Mouse (Mus musculus) retina, adult 2 months (tissue): ENCODE measurements around the gene Polr3c.
"Not testable (repeated sequence)": the region's sequence is repeated elsewhere in the genome, so short reads cannot be mapped to it uniquely, and the experiment has no call there.

Source experiments
- DNase-seq: peaks from one replicate; pipeline ENCODE4 v3.0.0-alpha.2; 2012; ENCODE audit warnings: low read depth, low spot score

Gene Polr3c

DNA sequence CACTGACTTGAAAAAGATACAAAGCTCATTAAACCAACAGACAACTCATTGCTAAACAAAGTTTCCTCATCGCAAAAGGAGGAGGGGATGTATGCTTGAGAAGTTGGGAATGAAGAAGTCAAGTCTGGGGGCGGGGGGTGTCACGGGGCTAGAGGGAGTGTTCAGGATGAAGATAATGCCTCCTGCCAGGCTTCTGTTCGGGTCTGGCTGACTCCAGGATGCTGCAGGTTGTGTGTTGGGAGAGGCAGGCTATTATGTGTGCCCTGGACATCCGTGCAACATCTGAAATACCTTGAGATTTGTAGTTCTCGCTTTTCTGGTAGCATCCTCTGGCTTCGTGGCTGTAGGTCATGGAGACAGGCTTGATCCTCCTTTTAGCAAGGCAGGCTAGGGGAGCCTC is 49.0 kb downstream of the Polr3c start:
- DNase-seq, result no peak

GRCm38 (mm10) chr3:96675690-96676089 is 51.7 kb downstream of the Polr3c start:
- no peak for DNase-seq

DNA sequence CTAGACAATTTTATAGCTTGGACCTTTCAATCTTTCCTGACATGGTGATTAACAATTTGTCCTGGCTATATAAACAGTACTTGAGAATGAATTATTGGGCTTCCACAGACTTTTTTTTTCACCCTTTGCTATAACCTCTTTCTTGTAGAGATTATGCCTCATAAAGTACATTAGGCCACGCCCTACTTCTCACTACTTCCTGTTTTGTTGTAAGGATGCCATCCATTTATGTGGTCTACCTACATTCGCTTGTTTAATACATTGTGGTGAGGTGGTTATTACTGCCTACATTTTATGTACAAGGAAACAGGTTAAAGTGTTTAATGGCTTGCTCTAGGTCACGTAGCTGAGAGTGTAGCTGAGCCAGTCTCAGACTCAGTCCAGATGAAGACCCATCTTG is 52.3 kb downstream of the Polr3c start:
- no peak for DNase-seq

DNA sequence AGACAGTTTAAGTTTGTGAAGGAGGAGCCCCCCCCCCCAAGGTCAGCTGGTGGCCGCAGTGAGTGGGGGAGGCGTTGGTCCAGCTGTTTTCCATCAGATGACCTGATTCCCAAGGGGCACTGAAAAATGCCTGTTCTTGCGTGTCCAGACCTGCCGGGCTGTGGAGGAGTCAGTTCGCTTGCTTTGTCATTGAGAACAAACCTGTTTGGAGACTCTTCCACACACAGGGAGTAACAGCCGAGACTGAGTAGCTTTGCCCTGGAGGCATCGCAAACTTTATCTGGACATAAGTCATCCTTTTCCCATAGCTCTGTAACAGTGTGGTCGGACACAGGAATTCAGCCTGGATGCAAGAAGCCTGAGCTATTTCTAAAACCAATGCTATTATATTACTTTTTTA is 53.0 kb downstream of the Polr3c start:
- DNase-seq, result no peak

DNA sequence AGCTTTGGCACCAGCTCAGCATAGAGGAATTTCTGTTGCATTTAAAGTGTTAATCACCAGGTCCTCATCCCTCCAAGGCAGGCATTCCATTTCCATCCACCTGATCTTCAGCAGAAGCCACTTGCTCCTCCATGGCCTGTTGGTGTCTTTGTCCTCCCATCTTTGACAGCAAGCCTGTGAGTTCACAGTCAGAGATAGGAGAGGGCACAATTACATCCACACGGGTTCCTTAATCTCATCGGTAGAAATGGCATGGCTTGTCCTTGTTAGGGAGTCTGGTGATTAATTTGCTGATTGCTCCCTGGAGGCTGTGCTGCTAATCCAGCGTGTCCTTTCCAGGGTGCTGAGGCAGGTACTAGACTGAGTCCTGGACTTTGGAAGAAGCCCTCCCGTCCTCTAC is 53.9 kb downstream of the Polr3c start:
- no peak for DNase-seq

GRCm38 (mm10) chr3:96671519-96671918 is 55.9 kb downstream of the Polr3c start:
- no peak for DNase-seq

GRCm38 (mm10) chr3:96669727-96670468 is 57.5 kb downstream of the Polr3c start, which contains the start of gene Ankrd35:
Gene Ankrd35 (plus strand): TSS chr3:96670131.
- DNase-seq, result no peak

- DNase-seq, result no peak
Measured at GRCm38 (mm10) chr3:96668424-96669067, 58.9 kb downstream of the Polr3c start.

GRCm38 (mm10) chr3:96667316-96667715 is 60.1 kb downstream of the Polr3c start:
- DNase-seq, result no peak

DNA sequence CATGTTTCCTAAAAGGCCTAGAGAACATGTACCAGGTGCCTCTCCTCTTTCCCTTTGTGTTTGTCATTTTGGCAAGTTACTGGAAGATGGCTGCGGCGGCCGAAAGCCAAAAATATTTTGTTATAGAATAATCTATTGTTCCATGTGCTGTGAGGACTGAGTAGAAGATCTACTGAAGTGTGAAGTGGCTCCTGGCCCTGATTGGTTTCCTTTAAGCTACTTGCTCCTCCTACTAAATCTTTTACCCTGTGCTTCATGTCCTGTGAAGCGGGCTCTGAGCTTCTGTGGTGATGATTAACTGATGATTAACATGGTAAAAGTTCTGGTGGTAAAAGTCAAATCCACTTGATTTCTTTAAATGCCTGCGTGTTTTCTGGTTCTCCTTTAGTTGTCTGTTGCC is 60.5 kb downstream of the Polr3c start:
- no peak for DNase-seq

DNA sequence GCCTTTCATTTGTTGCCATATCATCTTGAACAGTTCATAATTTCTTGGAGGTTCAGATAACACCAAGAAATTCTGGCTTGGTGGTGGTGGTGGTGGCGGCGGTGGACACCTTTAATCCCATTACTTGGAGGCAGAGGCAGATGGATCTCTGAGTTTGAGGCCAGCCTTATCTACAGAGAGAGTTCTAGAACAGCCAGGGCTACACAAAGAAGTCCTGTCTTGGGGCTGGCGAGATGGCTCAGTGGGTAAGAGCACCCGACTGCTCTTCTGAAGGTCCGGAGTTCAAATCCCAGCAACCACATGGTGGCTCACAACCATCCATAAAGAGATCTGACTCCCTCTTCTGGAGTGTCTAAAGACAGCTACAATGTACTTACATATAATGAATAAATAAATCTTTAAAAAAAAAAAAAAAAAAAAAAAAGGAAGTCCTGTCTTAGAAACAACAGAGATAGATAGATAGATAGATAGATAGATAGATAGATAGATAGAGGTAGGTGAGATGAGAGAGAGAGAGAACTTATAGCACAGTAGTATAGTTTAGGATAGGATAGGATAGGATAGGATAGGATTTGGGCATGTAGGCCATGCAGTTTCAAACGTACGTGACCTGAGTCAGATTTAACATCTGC is 61.6 kb downstream of the Polr3c start:
- DNase-seq, result not testable (repeated sequence)

- DNase-seq, result no peak
Measured at GRCm38 (mm10) chr3:96663432-96664239, 63.8 kb downstream of the Polr3c start.

DNA sequence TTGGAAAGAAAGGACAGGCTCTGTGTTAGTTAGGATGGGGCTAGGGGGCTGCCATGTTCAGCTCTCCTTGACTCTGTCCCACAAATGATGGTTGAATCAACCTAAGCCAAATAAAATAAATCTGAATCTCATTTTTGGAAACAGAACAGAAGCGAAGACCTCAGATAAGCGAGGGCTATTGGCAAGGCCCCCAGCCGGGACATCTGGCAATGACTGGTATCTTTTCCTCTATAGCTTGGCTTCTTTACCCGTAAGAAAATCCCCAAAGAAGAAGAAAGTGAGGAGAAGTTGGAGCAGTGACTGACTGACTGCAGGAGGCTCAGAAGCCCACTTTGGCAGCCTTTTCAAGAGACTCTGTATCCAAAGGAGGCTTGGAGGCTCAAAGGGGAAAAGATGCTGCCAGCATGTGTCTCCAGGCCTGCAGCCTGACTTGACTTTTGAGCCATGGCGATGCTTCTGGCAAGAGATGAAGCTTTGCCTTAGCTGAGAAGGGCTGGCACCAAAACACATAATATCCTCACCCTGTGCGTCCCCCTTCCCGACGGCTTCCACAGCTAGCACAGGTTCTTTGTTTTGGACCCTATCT is 64.6 kb downstream of the Polr3c start:
- DNase-seq, result no peak
